Mouse (Mus musculus): ENCODE results near the gene Sgk2. TPM values are rescaled to one million over a fixed set of nuclear protein-coding genes. Genes with fewer than 3 reads are reported as not detected.

The Sgk2 gene
- polyA plus RNA-seq, 1 experiment from 2014 or later: 9.4 TPM

- Histone ChIP-seq H3K9me3 (ENCODE audit: low read length) (no peaks in the 10 kb centered on the region), H3K27ac (ENCODE audit: low read depth) (no peak overlapping the region), H3K4me3 (ENCODE audit: low read depth, low read length) (no peak overlapping the region), H3K27me3 (ENCODE audit: insufficient read depth, low read length) (no peaks in the 10 kb centered on the region), H3K4me1 (ENCODE audit: insufficient read depth) (0 out of 2 replicates have a peak, but pooled peaks cover 2% of the 10 kb centered on the region), H3K36me3 (replicated peaks; ENCODE audit: insufficient read depth, low read length) (no peaks in the 10 kb centered on the region), H3K4me2 (ENCODE audit: low read depth, low read length) (no peak overlapping the region), H3K9ac (replicated peaks) (no peak overlapping the region)
- no peak for TF ChIP-seq EP300 (IDR thresholded peaks at IDR 0.05; ENCODE audit: low read depth)
- no peak for TF ChIP-seq CTCF (IDR thresholded peaks at IDR 0.05; ENCODE audit: low read depth)
- no peak for DNase-seq
- WGBS (ENCODE audit: insufficient replicate concordance): 70% methylated on average over 9 of the region's 9 CpGs
- ATAC-seq: no peak
Observed at GRCm38 (mm10) chr2:162993881-162994616, 6.9 kb downstream of the Sgk2 start.

DNA sequence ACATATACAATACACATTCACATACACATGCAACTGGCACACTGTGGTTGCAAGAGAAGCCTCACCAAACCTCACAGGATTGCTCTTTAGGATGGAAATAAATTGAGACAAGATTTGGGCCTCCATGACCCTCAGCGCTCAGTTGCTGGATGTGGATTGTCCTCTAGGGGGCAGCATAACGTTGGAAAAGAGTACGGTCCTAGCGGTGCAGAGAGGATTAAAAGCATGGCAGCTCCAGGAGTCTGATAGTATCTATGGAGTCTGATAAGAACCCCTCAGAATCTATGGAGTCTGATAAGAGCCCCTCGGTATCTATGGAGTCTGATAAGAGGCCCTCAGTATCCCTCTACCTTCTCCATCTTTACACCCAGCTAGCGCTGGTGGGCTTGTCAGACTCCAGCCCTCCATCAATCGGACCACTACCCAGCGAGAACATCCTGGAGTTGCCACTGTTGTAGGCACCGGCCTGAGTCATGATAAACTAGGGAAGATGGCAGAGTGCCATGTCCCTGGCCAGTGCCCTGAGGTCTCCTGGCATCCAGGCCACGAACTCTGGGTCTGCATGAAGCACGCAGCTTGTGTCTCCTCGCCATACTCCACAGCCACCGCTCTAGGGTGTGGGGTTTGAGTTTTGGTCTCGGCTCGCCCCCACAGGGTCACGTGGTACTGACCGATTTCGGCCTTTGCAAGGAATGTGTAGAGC is 11.5 kb downstream of the Sgk2 start:
- DNase-seq (peak; percentile 65), ATAC-seq (peak; percentile 67)
- Histone ChIP-seq H3K36me3 (replicated peaks; ENCODE audit: insufficient read depth, low read length) (no peaks in the 10 kb centered on the region; the same call in 1 of the 2 replicates), H3K9me3 (ENCODE audit: low read length) (no peaks in the 10 kb centered on the region), H3K4me3 (ENCODE audit: low read depth, low read length) (no peak overlapping the region), H3K9ac (replicated peaks) (no peak overlapping the region), H3K27ac (ENCODE audit: low read depth) (no peak overlapping the region), H3K27me3 (ENCODE audit: insufficient read depth, low read length) (no peaks in the 10 kb centered on the region), H3K4me2 (ENCODE audit: low read depth, low read length) (no peak overlapping the region), H3K4me1 (ENCODE audit: insufficient read depth) (no peaks in the 10 kb centered on the region)
- peak; percentile 87 for TF ChIP-seq CTCF (IDR thresholded peaks at IDR 0.05; ENCODE audit: low read depth)
- no peak for TF ChIP-seq EP300 (IDR thresholded peaks at IDR 0.05; ENCODE audit: low read depth)
- 32% methylated on average over 18 of the region's 18 CpGs for WGBS (ENCODE audit: insufficient replicate concordance)

DNA sequence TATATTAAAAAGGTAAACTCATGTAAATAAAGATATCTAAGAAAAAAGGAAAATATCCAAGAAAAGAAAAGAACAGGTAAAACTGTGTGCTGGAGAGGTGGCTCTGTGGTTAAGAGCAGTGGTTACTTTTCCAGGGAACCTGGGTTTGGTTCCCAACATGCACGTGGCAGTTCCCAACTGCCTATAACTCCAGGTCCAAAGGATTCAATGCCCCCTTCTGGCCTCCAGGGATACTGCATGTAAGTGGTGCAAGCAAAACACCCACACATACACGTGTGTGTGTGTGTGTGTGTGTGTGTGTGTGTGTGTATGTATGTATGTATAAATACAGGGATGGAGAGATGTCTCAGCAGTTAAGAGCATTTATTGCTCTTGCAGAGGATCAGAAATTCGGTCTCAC is 12.6 kb downstream of the Sgk2 start:
- Histone ChIP-seq H3K4me1 (ENCODE audit: insufficient read depth) (no peaks in the 10 kb centered on the region), H3K36me3 (replicated peaks; ENCODE audit: insufficient read depth, low read length) (no peaks in the 10 kb centered on the region; the same call in 1 of the 2 replicates), H3K27ac (ENCODE audit: low read depth) (no peak overlapping the region), H3K9ac (replicated peaks) (no peak overlapping the region), H3K4me2 (ENCODE audit: low read depth, low read length) (no peak overlapping the region), H3K4me3 (ENCODE audit: low read depth, low read length) (no peak overlapping the region), H3K9me3 (ENCODE audit: low read length) (no peaks in the 10 kb centered on the region), H3K27me3 (ENCODE audit: insufficient read depth, low read length) (no peaks in the 10 kb centered on the region)
- ATAC-seq (peak; percentile 43; the same call in 1 of the 2 replicates), DNase-seq (peak; percentile 52)
- peak; percentile 76 for TF ChIP-seq CTCF (IDR thresholded peaks at IDR 0.05; ENCODE audit: low read depth)
- TF ChIP-seq EP300 (IDR thresholded peaks at IDR 0.05; ENCODE audit: low read depth): no peak
- WGBS (ENCODE audit: insufficient replicate concordance): 22% methylated on average over 3 of the region's 3 CpGs

- WGBS (ENCODE audit: insufficient replicate concordance): 89% methylated on average over 1 of the region's 1 CpGs
- no peak for TF ChIP-seq CTCF (IDR thresholded peaks at IDR 0.05; ENCODE audit: low read depth)
- DNase-seq: no peak
Observed at GRCm38 (mm10) chr2:163001071-163001470, 13.9 kb downstream of the Sgk2 start.

DNA sequence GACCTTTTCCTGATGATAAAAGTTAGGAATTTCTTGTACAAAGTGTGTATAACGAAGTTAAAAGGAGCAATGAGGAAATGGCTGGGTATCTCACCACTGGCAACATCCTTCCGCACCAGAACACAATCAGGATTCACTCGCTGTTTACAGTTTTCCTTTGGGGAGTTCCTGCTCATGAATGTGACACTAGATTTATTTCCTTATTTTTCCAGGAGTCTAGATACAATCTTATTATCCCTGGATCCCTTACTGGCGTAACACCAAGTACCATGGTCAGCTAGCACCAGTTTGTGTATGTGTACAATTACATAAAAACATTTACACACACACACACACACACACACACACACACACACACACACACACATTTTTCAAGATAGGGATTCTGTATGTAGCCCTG is 20.2 kb downstream of the Sgk2 start:
- WGBS (ENCODE audit: insufficient replicate concordance): 64% methylated on average over 4 of the region's 4 CpGs
- no peaks in the 10 kb centered on the region for H3K4me1 ChIP-seq (ENCODE audit: insufficient read depth)
- no peak overlapping the region for H3K4me2 ChIP-seq (ENCODE audit: low read depth, low read length)
- no peak for ATAC-seq
- DNase-seq: no peak
- H3K36me3 ChIP-seq (replicated peaks; ENCODE audit: insufficient read depth, low read length): no peaks in the 10 kb centered on the region; the same call in 1 of the 2 replicates
- H3K27me3 ChIP-seq (ENCODE audit: insufficient read depth, low read length): no peaks in the 10 kb centered on the region
- H3K27ac ChIP-seq (ENCODE audit: low read depth): no peak overlapping the region
- H3K9me3 ChIP-seq (ENCODE audit: low read length): no peaks in the 10 kb centered on the region
- no peak overlapping the region for H3K9ac ChIP-seq (replicated peaks)
- no peak overlapping the region for H3K4me3 ChIP-seq (ENCODE audit: low read depth, low read length)
- TF ChIP-seq CTCF (IDR thresholded peaks at IDR 0.05; ENCODE audit: low read depth) (no peak), EP300 (IDR thresholded peaks at IDR 0.05; ENCODE audit: low read depth) (peak; percentile 16; the same call in 1 of the 2 replicates)

More at GRCm38 (mm10) chr2:163001071-163001470, 13.9 kb downstream of the Sgk2 start:
- no peaks in the 10 kb centered on the region for H3K4me1 ChIP-seq (ENCODE audit: insufficient read depth)
- H3K9ac ChIP-seq (replicated peaks): no peak overlapping the region
- no peak overlapping the region for H3K4me3 ChIP-seq (ENCODE audit: low read depth, low read length)
- H3K27ac ChIP-seq (ENCODE audit: low read depth): no peak overlapping the region
- no peaks in the 10 kb centered on the region for H3K9me3 ChIP-seq (ENCODE audit: low read length)
- H3K27me3 ChIP-seq (ENCODE audit: insufficient read depth, low read length): no peaks in the 10 kb centered on the region
- no peak for ATAC-seq
- H3K4me2 ChIP-seq (ENCODE audit: low read depth, low read length): no peak overlapping the region
- H3K36me3 ChIP-seq (replicated peaks; ENCODE audit: insufficient read depth, low read length): no peaks in the 10 kb centered on the region; the same call in 1 of the 2 replicates
